Mouse (Mus musculus) intestine, embryonic 15.5 days (tissue): ENCODE results near the gene Col9a1. TPM values are rescaled to one million over a fixed set of nuclear protein-coding genes. Genes with fewer than 3 reads are reported as not detected.

Source experiments
- ATAC-seq: fragments of 200-750 bp; cut with Nextera tagmentation; 2 replicates; pipeline ENCODE4 v1.8.0; 2017; ENCODE audit warnings: moderate TSS enrichment, moderate library complexity
- H3K27ac ChIP-seq: fragments of 300-500 bp; sonication (generic); 2 replicates; pipeline ENCODE4 v1.5.1; 2015; ENCODE audit warnings: mild to moderate bottlenecking, inconsistent platforms
- H3K27me3 ChIP-seq: fragments of 300-500 bp; sonication (generic); replicated peaks from 2 replicates; pipeline ENCODE4 v1.6.1; 2015; ENCODE audit warnings: inconsistent platforms
- H3K36me3 ChIP-seq: fragments of 300-500 bp; sonication (generic); 2 replicates; pipeline ENCODE4 v1.6.1; 2015; ENCODE audit warnings: inconsistent platforms
- H3K4me1 ChIP-seq: fragments of 300-500 bp; sonication (generic); replicated peaks from 2 replicates; pipeline ENCODE4 v1.6.1; 2015; ENCODE audit warnings: inconsistent platforms
- H3K4me2 ChIP-seq: fragments of 300-500 bp; sonication (generic); replicated peaks from 2 replicates; pipeline ENCODE4 v1.6.1; 2015; ENCODE audit warnings: mild to moderate bottlenecking, inconsistent platforms
- H3K4me3 ChIP-seq: fragments of 300-500 bp; sonication (generic); replicated peaks from 2 replicates; pipeline ENCODE4 v1.5.1; 2015; ENCODE audit warnings: inconsistent platforms
- H3K9ac ChIP-seq: fragments of 300-500 bp; sonication (generic); 2 replicates; pipeline ENCODE4 v1.6.1; 2015; ENCODE audit warnings: inconsistent platforms
- H3K9me3 ChIP-seq: fragments of 300-500 bp; sonication (generic); 2 replicates; pipeline ENCODE4 v1.6.1; 2016; ENCODE audit warnings: inconsistent platforms
- WGBS: fragments of 180-500 bp; shearing (Covaris S2); methylation state at CpG from one replicate; pipeline ENCODE4 v1.1.7; 2015; 5-methylcytosine and 5-hydroxymethylcytosine counted together
- polyA plus RNA-seq: library from polyadenylated mRNA; unstranded; fragments of >200 nt; fragmentation: Nextera tagmentation; extraction: Ambion mirVana; gene quantifications from 2 replicates; pipeline ENCODE4 v1.2.1, GENCODE M21; 2015

Col9a1 gene
- polyA plus RNA-seq = 2.1 and 2.5 TPM in 2 replicates

DNA sequence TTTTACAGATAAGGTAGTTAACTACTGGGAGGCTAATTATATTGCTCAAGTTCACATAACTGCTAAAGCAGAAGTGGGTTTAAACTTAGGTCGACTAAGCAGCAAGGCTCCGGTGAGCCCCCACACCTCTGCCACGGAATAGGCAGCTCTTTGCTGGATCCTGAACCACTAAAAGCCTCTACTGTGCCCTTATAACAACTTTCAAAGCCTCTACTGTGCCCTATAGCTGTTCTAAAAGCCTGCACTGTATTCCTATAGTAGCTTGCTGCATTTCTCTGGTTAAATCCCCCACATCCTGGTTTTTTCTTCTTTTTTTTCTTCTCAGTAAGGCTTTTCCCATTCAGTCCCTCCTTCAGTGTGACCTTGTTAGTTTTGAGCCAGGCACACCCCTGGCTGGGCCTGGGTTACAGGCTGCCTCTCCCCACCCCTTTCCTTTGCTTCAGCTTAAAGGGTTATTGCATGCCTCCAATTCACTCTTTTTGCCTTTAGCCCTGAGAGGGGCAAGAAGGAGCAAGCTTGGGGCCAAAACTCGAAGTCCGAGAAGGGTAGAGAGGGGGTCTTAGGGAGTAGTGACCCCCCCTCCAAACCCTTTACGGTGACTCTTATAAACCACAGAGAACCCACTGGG lies at the start of gene Col9a1:
TSS of gene Col9a1 (plus strand) at position 387 of the 628 bp plus-strand sequence.
- no peaks in the 10 kb centered on the region for H3K27me3 ChIP-seq
- H3K4me1 ChIP-seq = no peaks in the 10 kb centered on the region
- no peak within 1 kb of the TSS for H3K4me3 ChIP-seq
- 80% methylated on average over 6 of the region's 6 CpGs for WGBS
- no peak within 1 kb of the TSS for H3K4me2 ChIP-seq
- no peak within 1 kb of the TSS for H3K9ac ChIP-seq
- no peaks in the 10 kb centered on the region for H3K9me3 ChIP-seq
- H3K27ac ChIP-seq = no peak within 1 kb of the TSS
- ATAC-seq = no peak
- H3K36me3 ChIP-seq = no peaks in the 10 kb centered on the region

DNA sequence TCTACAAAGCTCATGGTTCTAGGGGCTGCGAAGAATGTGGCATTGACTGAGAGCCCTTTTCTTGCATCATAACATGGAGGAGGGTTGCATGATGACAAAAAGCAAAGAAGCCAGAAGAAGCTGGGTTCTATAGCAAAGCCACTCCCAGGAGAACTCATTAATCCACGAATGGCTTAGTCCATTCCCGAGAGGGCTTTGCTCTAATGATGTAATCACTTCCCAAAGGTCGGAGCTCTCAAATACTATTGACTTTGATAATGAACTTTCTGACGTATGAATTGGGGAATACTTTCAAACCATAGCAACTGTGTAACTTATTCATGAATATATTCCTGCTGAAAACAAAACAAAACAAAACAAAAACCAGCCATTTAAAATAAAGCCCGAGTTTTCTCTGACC lies 49.5 kb upstream of the Col9a1 start:
- 61% methylated on average over 6 of the region's 6 CpGs for WGBS
- H3K27ac ChIP-seq = no peak overlapping the region
- no peaks in the 10 kb centered on the region for H3K4me1 ChIP-seq
- H3K4me3 ChIP-seq = no peak overlapping the region
- no peaks in the 10 kb centered on the region for H3K9me3 ChIP-seq
- H3K9ac ChIP-seq = no peak overlapping the region
- H3K4me2 ChIP-seq = no peak overlapping the region
- no peaks in the 10 kb centered on the region for H3K36me3 ChIP-seq
- no peak for ATAC-seq
- no peaks in the 10 kb centered on the region for H3K27me3 ChIP-seq

- no peak overlapping the region for H3K27ac ChIP-seq
- 0 out of 2 replicates have a peak overlapping the region, but pooled peaks have one; percentile 1 for H3K4me2 ChIP-seq
- 51% methylated on average over 19 of the region's 19 CpGs for WGBS
- ATAC-seq = no peak
- no peak overlapping the region for H3K9ac ChIP-seq
- H3K4me1 ChIP-seq = no peaks in the 10 kb centered on the region
- no peaks in the 10 kb centered on the region for H3K36me3 ChIP-seq
- no peaks in the 10 kb centered on the region for H3K27me3 ChIP-seq
- no peaks in the 10 kb centered on the region for H3K9me3 ChIP-seq
- H3K4me3 ChIP-seq = no peak overlapping the region
Measured at GRCm38 (mm10) chr1:24133853-24134252, 43.6 kb upstream of the Col9a1 start.

- Histone ChIP-seq H3K27ac (no peak overlapping the region), H3K9ac (no peak overlapping the region), H3K36me3 (no peaks in the 10 kb centered on the region), H3K4me1 (no peaks in the 10 kb centered on the region), H3K9me3 (no peaks in the 10 kb centered on the region), H3K4me2 (no peak overlapping the region), H3K27me3 (no peaks in the 10 kb centered on the region), H3K4me3 (no peak overlapping the region)
- 0% methylated on average over 1 of the region's 1 CpGs for WGBS
- peak; percentile 51 for ATAC-seq
Measured at GRCm38 (mm10) chr1:24134792-24135191, 42.6 kb upstream of the Col9a1 start.

- no peaks in the 10 kb centered on the region for H3K27me3 ChIP-seq
- H3K4me1 ChIP-seq = no peaks in the 10 kb centered on the region
- peak; percentile 41; the same call in 1 of the 2 replicates for ATAC-seq
- no peaks in the 10 kb centered on the region for H3K36me3 ChIP-seq
- H3K4me3 ChIP-seq = no peak overlapping the region
- no peak overlapping the region for H3K9ac ChIP-seq
- WGBS = 13% methylated on average over 3 of the region's 3 CpGs
- H3K27ac ChIP-seq = no peak overlapping the region
- H3K9me3 ChIP-seq = no peaks in the 10 kb centered on the region
- no peak overlapping the region for H3K4me2 ChIP-seq
Measured at GRCm38 (mm10) chr1:24137133-24137532, 40.3 kb upstream of the Col9a1 start.

DNA sequence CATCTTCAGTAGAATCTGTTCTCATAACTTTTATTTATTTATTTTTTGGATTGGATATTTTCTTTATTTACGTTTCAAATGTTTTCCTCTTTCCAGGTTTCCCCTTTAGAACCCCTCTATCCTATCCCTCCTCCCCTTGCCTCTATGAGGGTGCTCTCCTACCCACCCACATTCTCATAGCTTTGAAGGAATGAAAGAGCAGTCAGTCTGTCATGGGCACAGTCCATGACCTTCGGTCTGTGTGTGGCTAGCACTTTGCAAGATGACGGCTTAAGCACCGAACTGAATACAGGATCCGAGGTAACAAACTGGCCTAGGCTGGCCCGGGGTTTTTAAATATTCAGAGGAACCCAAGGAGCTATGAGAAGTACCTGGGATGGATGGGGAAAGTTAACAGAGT lies 36.9 kb upstream of the Col9a1 start:
- H3K4me2 ChIP-seq = no peak overlapping the region
- 85% methylated on average over 6 of the region's 6 CpGs for WGBS
- H3K27ac ChIP-seq = no peak overlapping the region
- H3K9ac ChIP-seq = no peak overlapping the region
- ATAC-seq = no peak
- H3K4me3 ChIP-seq = no peak overlapping the region
- H3K9me3 ChIP-seq = no peaks in the 10 kb centered on the region
- no peaks in the 10 kb centered on the region for H3K27me3 ChIP-seq
- H3K36me3 ChIP-seq = no peaks in the 10 kb centered on the region
- no peaks in the 10 kb centered on the region for H3K4me1 ChIP-seq

- H3K4me2 ChIP-seq = no peak overlapping the region
- H3K27ac ChIP-seq = no peak overlapping the region
- 84% methylated on average over 8 of the region's 8 CpGs for WGBS
- ATAC-seq = no peak
- H3K36me3 ChIP-seq = no peaks in the 10 kb centered on the region
- H3K9ac ChIP-seq = no peak overlapping the region
- no peaks in the 10 kb centered on the region for H3K27me3 ChIP-seq
- no peaks in the 10 kb centered on the region for H3K9me3 ChIP-seq
- no peaks in the 10 kb centered on the region for H3K4me1 ChIP-seq
- H3K4me3 ChIP-seq = no peak overlapping the region
Measured at GRCm38 (mm10) chr1:24143504-24143903, 33.9 kb upstream of the Col9a1 start.

DNA sequence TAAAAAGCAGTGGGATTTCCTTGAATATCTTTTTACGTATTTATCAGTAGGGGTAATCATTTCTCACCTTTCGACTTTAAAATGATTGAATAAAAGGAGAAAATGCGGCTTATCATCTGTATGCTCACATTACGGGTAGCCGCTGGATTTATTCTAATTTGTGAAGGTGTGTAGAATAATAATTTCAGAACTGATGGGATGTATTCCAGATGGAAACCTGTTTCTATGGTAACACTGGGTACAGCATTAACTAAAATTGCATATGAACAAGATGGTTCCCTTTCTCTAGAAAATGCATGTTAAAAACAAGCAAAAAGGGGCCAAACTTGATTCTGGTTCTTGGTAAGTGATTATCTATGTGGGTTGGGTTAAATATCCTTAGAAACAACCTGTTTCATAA lies 19.7 kb upstream of the Col9a1 start:
- Histone ChIP-seq H3K4me1 (no peaks in the 10 kb centered on the region), H3K4me3 (no peak overlapping the region), H3K36me3 (no peaks in the 10 kb centered on the region), H3K9me3 (no peaks in the 10 kb centered on the region), H3K9ac (no peak overlapping the region), H3K4me2 (no peak overlapping the region), H3K27me3 (no peaks in the 10 kb centered on the region), H3K27ac (no peak overlapping the region)
- ATAC-seq = no peak
- 92% methylated on average over 5 of the region's 5 CpGs for WGBS

- Histone ChIP-seq H3K4me3 (no peak overlapping the region), H3K27ac (no peak overlapping the region), H3K36me3 (no peaks in the 10 kb centered on the region), H3K27me3 (no peaks in the 10 kb centered on the region), H3K9me3 (no peaks in the 10 kb centered on the region), H3K9ac (no peak overlapping the region), H3K4me2 (no peak overlapping the region), H3K4me1 (no peaks in the 10 kb centered on the region)
- WGBS = 50% methylated on average over 6 of the region's 6 CpGs
- no peak for ATAC-seq
Measured at GRCm38 (mm10) chr1:24169410-24169809, 8.0 kb upstream of the Col9a1 start.

DNA sequence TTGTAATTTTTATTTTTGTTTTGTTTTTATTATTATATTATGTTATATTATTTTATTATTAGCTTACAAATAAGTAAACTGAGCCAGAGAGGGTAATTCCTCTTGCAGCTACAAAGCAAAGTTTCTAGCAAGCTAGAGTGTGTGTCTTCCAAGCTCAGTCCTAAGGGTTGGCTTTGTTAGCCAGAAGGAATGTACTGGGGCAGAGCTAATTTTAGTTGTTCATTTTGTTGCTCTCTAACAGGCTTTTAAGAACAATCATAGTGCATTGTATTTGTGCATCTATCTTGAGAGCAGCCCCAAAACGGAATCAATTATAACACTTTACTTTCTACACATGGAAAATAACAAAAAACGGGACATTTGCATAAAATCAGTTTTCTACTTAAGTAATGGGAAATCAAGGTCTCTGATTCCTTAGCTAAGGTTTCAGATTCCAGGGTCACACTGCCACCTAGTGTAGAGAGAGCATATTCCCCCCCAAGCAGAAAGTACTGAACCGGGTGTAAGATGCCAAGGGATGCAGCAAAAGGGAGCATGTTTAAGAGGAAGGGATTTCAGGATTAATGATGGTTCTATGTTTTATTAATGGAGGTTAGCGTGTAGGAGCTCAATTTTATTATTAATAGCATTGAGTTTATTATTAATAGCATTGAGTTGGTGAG lies 6.1 kb upstream of the Col9a1 start:
- WGBS = 2% methylated on average over 4 of the region's 4 CpGs
- Histone ChIP-seq H3K4me3 (no peak overlapping the region), H3K4me1 (no peaks in the 10 kb centered on the region), H3K9me3 (no peaks in the 10 kb centered on the region), H3K9ac (no peak overlapping the region), H3K4me2 (no peak overlapping the region), H3K36me3 (no peaks in the 10 kb centered on the region), H3K27me3 (no peaks in the 10 kb centered on the region), H3K27ac (no peak overlapping the region)
- no peak for ATAC-seq

- ATAC-seq = no peak
Measured at GRCm38 (mm10) chr1:24171898-24172297, 5.5 kb upstream of the Col9a1 start.

DNA sequence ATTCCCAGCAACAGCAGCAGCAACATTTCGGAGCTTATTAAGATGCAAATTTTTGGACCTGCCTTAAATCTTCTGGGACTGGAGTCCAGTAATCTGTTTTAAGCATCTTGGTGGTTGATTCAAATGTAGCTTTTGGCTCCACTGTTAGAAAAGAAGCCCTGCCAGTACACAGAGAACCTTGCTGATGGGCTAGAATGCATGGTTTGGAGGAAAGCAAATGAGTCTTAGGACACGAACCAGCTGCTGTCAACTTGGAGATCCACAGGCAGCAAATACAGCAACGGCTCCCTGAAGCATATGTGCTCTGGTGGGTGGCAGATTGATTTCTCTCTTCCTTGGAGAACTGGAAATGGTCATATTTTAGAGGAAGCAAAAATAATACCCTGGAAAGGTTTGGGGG lies 4.8 kb upstream of the Col9a1 start:
- Histone ChIP-seq H3K4me3 (no peak overlapping the region), H3K27me3 (no peaks in the 10 kb centered on the region), H3K4me2 (no peak overlapping the region), H3K36me3 (no peaks in the 10 kb centered on the region), H3K27ac (no peak overlapping the region), H3K9ac (no peak overlapping the region), H3K9me3 (no peaks in the 10 kb centered on the region), H3K4me1 (no peaks in the 10 kb centered on the region)
- ATAC-seq = no peak
- 43% methylated on average over 3 of the region's 3 CpGs for WGBS

More at GRCm38 (mm10) chr1:24171898-24172297, 5.5 kb upstream of the Col9a1 start:
- H3K9ac ChIP-seq = no peak overlapping the region
- no peaks in the 10 kb centered on the region for H3K9me3 ChIP-seq
- no peaks in the 10 kb centered on the region for H3K4me1 ChIP-seq
- H3K4me2 ChIP-seq = no peak overlapping the region
- 71% methylated on average over 1 of the region's 1 CpGs for WGBS
- H3K27me3 ChIP-seq = no peaks in the 10 kb centered on the region
- H3K4me3 ChIP-seq = no peak overlapping the region
- H3K27ac ChIP-seq = no peak overlapping the region
- H3K36me3 ChIP-seq = no peaks in the 10 kb centered on the region

- no peak overlapping the region for H3K4me2 ChIP-seq
- H3K27ac ChIP-seq = no peak overlapping the region
- no peaks in the 10 kb centered on the region for H3K36me3 ChIP-seq
- no peak overlapping the region for H3K9ac ChIP-seq
- 52% methylated on average over 3 of the region's 3 CpGs for WGBS
- H3K9me3 ChIP-seq = no peaks in the 10 kb centered on the region
- H3K27me3 ChIP-seq = no peaks in the 10 kb centered on the region
- H3K4me3 ChIP-seq = no peak overlapping the region
- ATAC-seq = no peak
- H3K4me1 ChIP-seq = no peaks in the 10 kb centered on the region
Measured at GRCm38 (mm10) chr1:24175761-24176160, 1.6 kb upstream of the Col9a1 start.
